Mouse (Mus musculus) stomach, adult 2 months (tissue): ENCODE results near the gene C1ql4. TPM values are rescaled to one million over a fixed set of nuclear protein-coding genes. Genes with fewer than 3 reads are reported as not detected.

Experiments
- polyA plus RNA-seq: library from polyadenylated mRNA; depleted of rRNA; stranded (reverse); fragments of >200 nt; gene quantifications from 2 replicates; pipeline ENCODE4 v1.2.3, GENCODE M21; 2012; rRNA removed

The C1ql4 gene
- not detected in 2 replicates for polyA plus RNA-seq

DNA sequence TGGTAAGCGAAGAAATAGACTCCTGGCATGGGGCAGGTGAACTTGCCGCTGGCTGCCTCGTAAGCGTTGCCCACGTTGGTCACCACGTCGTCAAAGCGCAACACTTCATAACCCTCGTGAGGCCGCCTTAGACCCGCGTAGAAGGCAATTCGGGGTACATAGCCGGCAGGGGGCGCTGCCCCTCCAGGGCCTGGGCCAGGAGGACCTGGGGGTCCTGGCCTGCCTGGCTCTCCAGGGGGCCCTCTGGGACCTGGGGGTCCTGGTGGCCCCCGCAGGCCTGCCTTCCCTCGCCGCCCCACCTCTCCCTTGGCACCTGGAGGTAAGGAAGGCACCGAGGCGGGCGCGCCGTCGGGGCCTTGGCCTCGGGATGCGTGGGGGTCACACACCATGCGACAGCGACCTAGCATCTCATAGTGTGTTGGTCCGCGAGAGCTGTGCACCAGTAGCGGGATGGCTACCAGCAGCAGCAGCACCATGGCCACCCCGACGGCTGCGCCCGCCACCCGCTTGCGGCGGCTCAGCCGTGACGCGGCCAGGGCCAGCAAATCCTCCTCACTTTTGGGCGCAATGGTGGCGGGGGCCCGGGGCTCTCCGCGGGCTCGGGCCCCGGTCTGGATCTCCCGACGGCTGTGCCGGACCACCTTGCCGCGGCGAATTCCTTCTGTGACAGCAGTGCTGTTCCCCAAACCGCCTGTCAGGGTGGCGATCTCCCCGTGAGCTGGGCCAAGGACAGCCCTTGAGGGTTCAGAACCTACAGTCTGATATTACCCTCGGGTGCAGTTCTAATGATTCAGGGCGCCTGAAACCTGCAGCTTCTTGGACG is at the start of gene C1ql4:
TSS of gene C1ql4 (minus strand) at position 565 of the 823 bp plus-strand sequence.

DNA sequence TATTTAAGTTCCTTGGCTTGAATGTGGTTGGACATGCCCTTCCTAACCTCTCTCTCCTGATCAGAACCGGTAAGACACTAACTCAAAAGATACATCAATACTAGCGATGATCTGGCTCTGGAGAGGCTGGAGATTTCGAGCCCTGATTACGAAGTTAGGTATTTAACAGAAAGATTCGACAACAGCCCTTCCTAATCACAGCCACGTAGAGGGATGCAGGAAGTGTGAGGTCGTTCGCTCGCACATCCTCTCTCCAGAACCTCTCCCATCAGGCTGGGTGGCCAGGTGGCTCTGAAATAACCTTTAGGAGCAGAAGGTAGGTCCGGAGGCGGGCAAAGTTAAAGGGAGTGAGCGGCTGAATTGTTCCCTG is 38.1 kb upstream of the C1ql4 start, which contains the start of gene Spats2:
TSS of gene Spats2 (plus strand) at position 206 of the 370 bp plus-strand sequence.

DNA sequence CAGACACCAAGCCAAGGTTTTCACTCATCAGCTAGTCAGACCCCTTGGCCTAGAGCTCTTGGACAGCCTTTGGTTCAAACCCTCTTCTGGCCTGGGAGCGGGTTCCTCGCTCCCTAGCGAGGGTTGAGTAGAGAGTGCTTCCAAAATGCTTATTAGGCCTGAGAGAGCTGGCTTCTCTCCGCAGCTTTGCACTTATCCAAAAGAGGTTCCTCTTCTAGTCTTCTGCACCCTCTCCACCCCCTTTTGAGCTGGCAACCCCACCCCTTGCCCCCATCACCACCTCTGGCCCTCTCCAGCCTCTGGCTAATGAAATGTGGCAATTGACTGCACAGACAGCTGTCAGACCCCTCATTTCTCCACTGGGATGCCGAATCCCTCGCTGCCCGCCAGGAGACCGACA is 5.3 kb upstream of the C1ql4 start, which contains the start of gene Dnajc22:
TSS of gene Dnajc22 (plus strand) at position 301 of the 400 bp plus-strand sequence.

DNA sequence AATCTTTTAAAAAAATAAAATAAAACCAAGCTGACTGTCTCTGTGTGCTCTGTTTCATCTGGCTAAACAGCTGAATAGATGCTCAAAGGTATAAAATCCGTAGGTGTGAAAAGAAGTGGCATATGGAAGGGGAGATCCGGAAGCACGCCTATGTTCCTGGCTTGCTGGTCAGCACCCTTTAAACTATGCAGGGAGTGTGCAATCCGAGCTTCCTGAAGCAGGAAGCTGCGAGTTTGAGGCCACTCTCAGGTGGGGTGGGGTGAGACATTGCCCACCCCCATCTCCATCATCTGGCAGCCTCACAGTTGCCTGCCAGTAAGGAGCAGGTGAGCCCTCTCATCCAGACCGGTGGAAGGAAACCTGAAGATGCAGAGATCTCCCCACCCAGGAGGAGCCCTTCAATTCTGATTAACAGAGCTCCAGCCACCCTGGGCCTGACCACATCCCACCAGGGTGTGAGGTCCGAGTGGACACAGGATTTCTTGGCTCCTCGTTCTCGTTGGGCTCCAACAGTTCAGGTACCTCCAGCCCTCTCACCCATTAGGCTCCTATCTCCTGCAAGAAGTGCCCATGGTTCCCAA is 13.5 kb downstream of the C1ql4 start, which contains the start of gene Troap:
TSS of gene Troap (plus strand) at position 557 of the 581 bp plus-strand sequence.

DNA sequence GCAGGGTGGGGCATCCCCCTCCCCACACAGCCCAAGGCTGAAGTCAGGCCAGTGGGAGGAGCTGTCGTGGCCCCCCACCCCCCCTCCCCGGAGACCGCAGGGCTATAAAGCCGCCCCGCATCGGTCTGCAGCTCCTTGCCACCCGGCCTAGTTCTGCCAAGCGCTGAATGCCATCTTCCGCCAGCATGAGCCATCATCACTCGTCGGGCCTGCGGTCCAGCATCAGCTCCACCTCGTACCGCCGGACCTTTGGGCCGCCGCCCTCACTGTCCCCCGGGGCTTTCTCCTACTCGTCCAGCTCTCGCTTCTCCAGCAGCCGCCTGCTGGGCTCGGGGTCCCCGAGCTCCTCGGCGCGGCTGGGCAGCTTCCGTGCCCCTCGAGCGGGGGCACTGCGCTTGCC is 32.6 kb downstream of the C1ql4 start, which contains the start of gene Prph:
TSS of gene Prph (plus strand) at position 135 of the 400 bp plus-strand sequence.

Other genes starting within 250 kb of the C1ql4 start
- gene Kmt2d, start 216.6 kb downstream of the C1ql4 start, polyA plus RNA-seq = 8.0 and 11.3 TPM in 2 replicates
- gene Rhebl1, start 193.3 kb downstream of the C1ql4 start, polyA plus RNA-seq = 0.75 and 0.82 TPM in 2 replicates
- gene Dhh, start 189.3 kb downstream of the C1ql4 start, polyA plus RNA-seq = 0.37 and 0.70 TPM in 2 replicates
- gene Lmbr1l, start 169.6 kb downstream of the C1ql4 start, polyA plus RNA-seq = 20.0 and 33.4 TPM in 2 replicates
- gene Tuba1b, start 153.3 kb downstream of the C1ql4 start, polyA plus RNA-seq = 349 and 354 TPM in 2 replicates
- 30.3 and 59.8 TPM in 2 replicates for gene Gm49450, start 134.3 kb downstream of the C1ql4 start, polyA plus RNA-seq
- 130 and 134 TPM in 2 replicates for gene Tuba1a, start 134.1 kb downstream of the C1ql4 start, polyA plus RNA-seq
- gene Tuba1c, start 57.9 kb downstream of the C1ql4 start, polyA plus RNA-seq = 186 and 201 TPM in 2 replicates
- gene Prph, start 32.6 kb downstream of the C1ql4 start, polyA plus RNA-seq = 4.5 and 8.5 TPM in 2 replicates
- 6.1 and 9.0 TPM in 2 replicates for gene Troap, start 13.2 kb downstream of the C1ql4 start, polyA plus RNA-seq
- gene Dnajc22, start 5.4 kb upstream of the C1ql4 start, polyA plus RNA-seq = 10.4 and 10.8 TPM in 2 replicates
- gene Spats2, start 38.1 kb upstream of the C1ql4 start, polyA plus RNA-seq = 2.5 and 2.7 TPM in 2 replicates
- gene Kcnh3, start 137.0 kb upstream of the C1ql4 start, polyA plus RNA-seq = 0.48 and 0.66 TPM in 2 replicates
- gene Mcrs1, start 164.1 kb upstream of the C1ql4 start, polyA plus RNA-seq = 33.4 and 34.9 TPM in 2 replicates
- gene Prpf40b, start 207.3 kb upstream of the C1ql4 start, polyA plus RNA-seq = 31.1 and 31.5 TPM in 2 replicates
- 0.08 TPM in 1 of 2 replicates, not detected in the other for gene Fam186b, start 208.1 kb upstream of the C1ql4 start, polyA plus RNA-seq